Mouse (Mus musculus) liver, embryonic 11.5 days (tissue): ENCODE measurements around the gene Wdr89. TPM values are rescaled to one million over a fixed set of nuclear protein-coding genes. Genes with fewer than 3 reads are reported as not detected.
A peak's percentile ranks its signal among the peaks of the same experiment; 100 is the strongest.
"Not testable (repeated sequence)": the region's sequence is repeated elsewhere in the genome, so short reads cannot be mapped to it uniquely, and the experiment has no call there.

Source experiments
- ATAC-seq: fragments of 200-750 bp; cut with Nextera tagmentation; replicated peaks from 2 replicates; pipeline ENCODE4 v1.8.0; 2017; ENCODE audit warnings: moderate number of reproducible peaks, mild to moderate bottlenecking, moderate TSS enrichment, moderate library complexity; ENCODE audit not compliant: low FRiP score
- DNase-seq: peaks from one replicate; pipeline ENCODE4 v3.0.0-alpha.2; 2017; ENCODE audit warnings: low spot score
- H3K27ac ChIP-seq: fragments of 300-500 bp; sonication (generic); 2 replicates; pipeline ENCODE4 v1.5.1; 2014; ENCODE audit warnings: mild to moderate bottlenecking, low read depth, low read length, control low read depth
- H3K27me3 ChIP-seq: fragments of 300-500 bp; sonication (generic); replicated peaks from 2 replicates; pipeline ENCODE4 v1.6.1; 2014; ENCODE audit warnings: low read length, mixed read lengths; ENCODE audit not compliant: control insufficient read depth, insufficient read depth
- H3K36me3 ChIP-seq: fragments of 300-500 bp; sonication (generic); 2 replicates; pipeline ENCODE4 v1.6.1; 2014; ENCODE audit warnings: mild to moderate bottlenecking, low read length, moderate library complexity, mixed read lengths; ENCODE audit not compliant: control insufficient read depth, insufficient read depth
- H3K4me1 ChIP-seq: fragments of 300-500 bp; sonication (generic); replicated peaks from 2 replicates; pipeline ENCODE4 v1.6.1; 2014; ENCODE audit warnings: low read length, mixed read lengths; ENCODE audit not compliant: control insufficient read depth, insufficient read depth
- H3K4me2 ChIP-seq: fragments of 300-500 bp; sonication (generic); 2 replicates; pipeline ENCODE4 v1.6.1; 2014; ENCODE audit warnings: mild to moderate bottlenecking, control low read depth, moderate library complexity
- H3K4me3 ChIP-seq: fragments of 300-500 bp; sonication (generic); 2 replicates; pipeline ENCODE4 v1.5.1; 2014; ENCODE audit warnings: low read depth, low read length, control low read depth
- H3K9ac ChIP-seq: fragments of 300-500 bp; sonication (generic); 2 replicates; pipeline ENCODE4 v1.6.1; 2014; ENCODE audit warnings: low read depth, low read length, control low read depth
- H3K9me3 ChIP-seq: fragments of 300-500 bp; sonication (generic); 2 replicates; pipeline ENCODE4 v1.6.1; 2016; ENCODE audit warnings: low read length, inconsistent platforms, mixed read lengths; ENCODE audit not compliant: control insufficient read depth
- WGBS: fragments of 180-500 bp; shearing (Covaris S2); extraction: QIAGEN DNeasy Blood & Tissue Kit; methylation state at CpG from one replicate; pipeline ENCODE4 v1.1.7; 2014; 5-methylcytosine and 5-hydroxymethylcytosine counted together
- polyA plus RNA-seq: library from polyadenylated mRNA; unstranded; fragments of >200 nt; fragmentation: Nextera tagmentation; extraction: Ambion mirVana; gene quantifications from 2 replicates; pipeline ENCODE4 v1.2.1, GENCODE M21; 2014

Gene Wdr89
- polyA plus RNA-seq = 16.5 and 17.3 TPM in 2 replicates

DNA sequence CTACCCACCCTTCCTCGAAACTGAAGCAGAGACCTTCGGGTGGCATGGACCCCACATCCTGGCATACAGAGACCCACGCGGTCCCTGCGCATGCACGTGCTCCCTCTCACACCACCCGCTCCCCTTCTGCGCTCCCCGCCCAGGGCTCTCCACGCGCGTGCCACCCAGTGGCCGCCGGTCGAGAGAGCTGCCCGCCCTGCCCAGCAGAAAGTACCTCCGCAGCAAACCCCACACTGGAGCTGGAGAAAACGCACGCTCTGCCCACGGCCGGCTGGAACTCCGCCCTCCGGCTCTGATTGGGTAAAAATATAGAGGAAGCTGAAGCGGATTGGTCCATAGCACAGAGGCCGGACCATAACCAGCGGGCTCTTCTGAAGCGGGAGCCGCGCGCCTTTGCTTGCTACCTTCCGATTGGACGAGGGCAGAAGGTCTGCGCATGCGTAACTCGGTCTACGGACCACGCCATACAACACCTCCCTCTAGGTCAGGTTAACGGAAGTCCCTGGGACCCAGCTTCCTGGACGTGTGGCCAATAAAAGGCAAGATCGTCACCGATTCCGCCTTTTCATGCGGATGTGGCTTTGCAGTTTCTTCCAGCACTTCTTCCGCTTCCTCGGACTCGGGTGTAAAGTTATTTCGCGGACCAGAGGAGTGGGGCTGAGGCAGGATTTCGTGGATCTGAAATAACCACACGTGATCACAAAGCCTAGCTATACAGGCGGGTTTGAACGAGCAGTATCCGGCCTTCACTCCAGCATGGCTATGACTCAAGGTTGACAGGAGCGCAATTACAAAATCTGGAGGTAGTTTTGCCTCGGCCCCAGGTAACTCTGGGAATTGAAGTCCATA lies at the start of gene Wdr89:
Wdr89 (minus strand) TSS at position 280 of the 849 bp plus-strand sequence.
- H3K27ac ChIP-seq = peak within 1 kb of the TSS; percentile 87
- peak within 1 kb of the TSS; percentile 83 for H3K4me2 ChIP-seq
- peak within 1 kb of the TSS; percentile 78 for H3K4me3 ChIP-seq
- ATAC-seq = peak; percentile 97
- peak; percentile 96 for DNase-seq
- WGBS = under 1% methylated on average over 55 of the region's 55 CpGs
- H3K4me1 ChIP-seq = peaks cover 9% of the 10 kb centered on the region
- peak within 1 kb of the TSS; percentile 90 for H3K9ac ChIP-seq
- no peaks in the 10 kb centered on the region for H3K36me3 ChIP-seq
- H3K9me3 ChIP-seq = no peaks in the 10 kb centered on the region
- H3K27me3 ChIP-seq = no peaks in the 10 kb centered on the region

DNA sequence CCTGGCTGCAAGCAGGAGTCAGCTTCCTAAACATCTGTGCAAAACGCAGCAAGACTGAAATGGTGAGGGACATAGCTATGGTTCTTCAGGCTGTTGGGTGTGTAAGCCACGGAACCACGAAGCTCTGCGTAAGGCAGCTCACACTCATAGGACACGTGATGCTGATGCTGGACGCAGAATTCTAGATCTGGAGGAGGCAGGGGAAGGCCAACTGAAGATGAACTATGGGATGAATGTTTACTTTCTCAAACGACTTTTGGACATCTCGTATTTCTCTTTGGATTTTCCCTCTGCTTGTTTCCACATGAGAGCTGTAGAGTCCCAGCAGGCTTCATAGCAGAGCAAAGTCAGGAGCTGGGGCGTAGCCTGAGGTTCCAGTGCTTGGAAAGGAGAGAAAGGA lies 44.3 kb upstream of the Wdr89 start:
- Histone ChIP-seq H3K4me1 (0 out of 2 replicates have a peak, but pooled peaks cover 2% of the 10 kb centered on the region), H3K4me3 (no peak overlapping the region), H3K9me3 (no peaks in the 10 kb centered on the region), H3K27ac (no peak overlapping the region), H3K9ac (no peak overlapping the region), H3K36me3 (no peaks in the 10 kb centered on the region), H3K27me3 (no peaks in the 10 kb centered on the region), H3K4me2 (no peak overlapping the region)
- DNase-seq (no peak), ATAC-seq (no peak)
- 77% methylated on average over 9 of the region's 9 CpGs for WGBS

DNA sequence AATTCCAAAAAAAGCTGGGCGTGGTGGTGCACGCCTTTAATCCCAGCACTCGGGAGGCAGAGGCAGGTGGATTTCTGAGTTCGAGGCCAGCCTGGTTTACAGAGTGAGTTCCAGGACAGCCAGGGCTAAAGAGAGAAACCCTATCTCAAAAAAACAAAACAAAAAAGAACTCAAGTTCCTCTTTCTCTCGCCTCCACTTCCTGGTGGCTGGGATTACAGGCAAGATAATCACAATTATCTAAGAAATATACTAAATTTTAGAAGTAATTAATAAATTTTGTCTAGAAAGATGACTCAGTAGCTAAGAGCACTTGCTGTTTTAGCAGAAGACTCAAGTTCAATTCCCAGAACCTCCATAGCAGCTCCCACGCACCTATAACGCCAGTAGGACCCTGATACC lies 43.6 kb upstream of the Wdr89 start:
- not testable (repeated sequence) for H3K27ac ChIP-seq, H3K9ac ChIP-seq, H3K36me3 ChIP-seq, H3K4me1 ChIP-seq, DNase-seq, H3K27me3 ChIP-seq, H3K4me2 ChIP-seq, H3K4me3 ChIP-seq, H3K9me3 ChIP-seq, ATAC-seq
- 77% methylated on average over 7 of the region's 7 CpGs for WGBS

DNA sequence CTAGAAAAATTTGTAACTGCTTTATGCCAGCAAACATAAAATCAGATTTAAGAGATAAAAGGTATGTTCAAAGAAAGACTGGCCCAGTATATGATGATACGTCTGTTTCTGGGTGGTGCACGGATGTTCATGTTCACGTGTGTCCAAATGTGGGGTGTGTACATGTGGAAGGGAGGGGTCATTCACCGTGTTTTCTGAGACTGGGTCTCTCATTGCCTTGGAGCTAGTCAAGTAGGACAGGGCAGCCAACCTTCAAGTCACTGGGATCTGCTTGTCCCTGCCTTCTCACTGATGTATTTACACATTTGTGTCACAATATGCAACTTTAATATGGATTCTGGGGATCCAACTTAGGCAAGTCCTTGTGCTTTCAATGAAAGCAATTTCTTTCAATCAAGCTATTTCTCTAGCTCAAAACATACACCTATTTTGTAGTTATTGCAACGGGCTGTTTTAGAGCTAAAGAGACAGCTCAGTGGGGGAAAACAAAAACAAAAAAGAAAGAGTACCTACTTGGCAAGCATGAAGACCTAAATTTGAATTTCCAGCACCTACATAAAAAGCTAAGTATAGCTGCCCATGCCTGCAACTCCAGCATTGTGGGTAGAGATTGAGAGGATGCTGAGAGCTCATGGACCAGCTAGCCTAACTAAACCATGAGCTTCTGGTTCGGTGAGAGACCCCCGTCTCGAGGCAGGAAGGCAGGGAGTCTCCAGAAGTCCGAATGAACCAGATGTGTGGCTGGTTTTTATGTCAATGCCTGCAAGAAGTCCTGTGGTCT lies 41.4 kb upstream of the Wdr89 start:
- 84% methylated on average over 9 of the region's 9 CpGs for WGBS

DNA sequence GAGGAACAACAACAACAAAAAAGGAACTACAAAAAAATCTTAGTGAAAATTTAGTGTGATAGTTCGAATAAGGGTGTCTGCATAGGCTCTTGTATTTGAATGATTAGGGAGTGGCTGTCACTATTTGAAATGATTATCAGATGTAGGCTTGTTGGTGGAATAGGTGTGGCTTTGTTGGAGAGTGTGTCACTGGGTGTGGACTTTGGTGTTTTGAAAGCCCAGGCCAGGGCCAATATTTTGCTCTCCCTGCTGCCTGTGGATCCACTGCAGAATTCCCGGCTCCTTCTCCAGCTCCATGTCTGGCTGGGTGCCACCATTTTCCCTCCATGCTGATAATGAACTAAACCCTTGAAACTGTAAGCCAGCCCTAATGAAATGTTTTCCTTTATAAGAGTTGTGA lies 40.2 kb upstream of the Wdr89 start:
- H3K27ac ChIP-seq = no peak overlapping the region
- no peak for DNase-seq
- 79% methylated on average over 2 of the region's 2 CpGs for WGBS
- no peaks in the 10 kb centered on the region for H3K36me3 ChIP-seq
- no peaks in the 10 kb centered on the region for H3K9me3 ChIP-seq
- no peak overlapping the region for H3K4me2 ChIP-seq
- H3K27me3 ChIP-seq = no peaks in the 10 kb centered on the region
- 0 out of 2 replicates have a peak, but pooled peaks cover 2% of the 10 kb centered on the region for H3K4me1 ChIP-seq
- no peak overlapping the region for H3K4me3 ChIP-seq
- no peak overlapping the region for H3K9ac ChIP-seq
- no peak for ATAC-seq

More for the DNA sequence above, 41.4 kb upstream of the Wdr89 start:
- Histone ChIP-seq H3K4me2 (no peak overlapping the region), H3K4me3 (no peak overlapping the region), H3K9ac (no peak overlapping the region), H3K9me3 (no peaks in the 10 kb centered on the region), H3K36me3 (no peaks in the 10 kb centered on the region), H3K4me1 (0 out of 2 replicates have a peak, but pooled peaks cover 2% of the 10 kb centered on the region), H3K27ac (no peak overlapping the region), H3K27me3 (no peaks in the 10 kb centered on the region)
- ATAC-seq (no peak), DNase-seq (no peak)

DNA sequence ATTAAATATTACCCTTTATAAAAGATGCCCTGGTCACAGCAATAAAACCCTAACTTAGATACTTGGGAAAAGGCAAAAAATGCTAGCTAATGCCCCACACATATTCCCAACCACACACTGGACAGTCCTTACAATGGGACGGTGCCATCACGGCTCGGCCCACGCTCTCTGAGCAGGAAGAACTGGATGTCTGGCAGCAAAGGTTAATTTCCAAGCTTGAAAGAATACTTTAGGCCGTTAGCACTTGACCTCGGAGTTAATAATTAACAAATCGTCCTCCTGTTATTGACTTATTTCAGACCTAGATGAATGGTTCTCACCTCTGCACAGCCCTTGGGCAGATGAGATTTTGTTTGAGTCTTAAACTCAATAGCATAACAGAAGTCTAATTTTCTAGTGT lies 37.3 kb upstream of the Wdr89 start:
- Histone ChIP-seq H3K9ac (no peak overlapping the region), H3K36me3 (no peaks in the 10 kb centered on the region), H3K4me3 (no peak overlapping the region), H3K4me1 (0 out of 2 replicates have a peak, but pooled peaks cover 2% of the 10 kb centered on the region), H3K4me2 (no peak overlapping the region), H3K27ac (no peak overlapping the region), H3K9me3 (no peaks in the 10 kb centered on the region), H3K27me3 (no peaks in the 10 kb centered on the region)
- no peak for ATAC-seq
- 78% methylated on average over 7 of the region's 7 CpGs for WGBS
- no peak for DNase-seq

DNA sequence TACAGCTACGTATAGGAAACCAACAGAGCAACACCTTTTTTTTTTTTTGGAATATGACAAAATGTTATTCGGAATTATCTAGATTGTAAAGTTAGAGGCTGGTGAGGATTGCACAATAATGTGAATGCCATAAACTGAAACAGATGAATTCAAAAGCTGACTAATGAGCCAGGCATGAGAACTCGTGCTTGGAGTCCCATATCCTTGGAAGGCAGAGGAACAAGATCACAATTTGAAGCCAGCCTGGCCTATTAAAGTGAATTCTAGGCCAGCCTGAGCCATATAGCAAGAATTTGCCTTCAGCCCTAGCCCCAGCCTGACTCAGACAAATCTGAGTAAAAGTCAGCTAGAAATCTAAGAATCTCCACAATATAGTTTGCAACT lies 33.4 kb upstream of the Wdr89 start:
- DNase-seq (no peak), ATAC-seq (no peak)
- Histone ChIP-seq H3K36me3 (no peaks in the 10 kb centered on the region), H3K27ac (no peak overlapping the region), H3K27me3 (no peaks in the 10 kb centered on the region), H3K4me2 (no peak overlapping the region), H3K4me1 (0 out of 2 replicates have a peak, but pooled peaks cover 2% of the 10 kb centered on the region), H3K9me3 (no peaks in the 10 kb centered on the region), H3K9ac (no peak overlapping the region), H3K4me3 (no peak overlapping the region)
- WGBS = 81% methylated on average over 3 of the region's 3 CpGs

DNA sequence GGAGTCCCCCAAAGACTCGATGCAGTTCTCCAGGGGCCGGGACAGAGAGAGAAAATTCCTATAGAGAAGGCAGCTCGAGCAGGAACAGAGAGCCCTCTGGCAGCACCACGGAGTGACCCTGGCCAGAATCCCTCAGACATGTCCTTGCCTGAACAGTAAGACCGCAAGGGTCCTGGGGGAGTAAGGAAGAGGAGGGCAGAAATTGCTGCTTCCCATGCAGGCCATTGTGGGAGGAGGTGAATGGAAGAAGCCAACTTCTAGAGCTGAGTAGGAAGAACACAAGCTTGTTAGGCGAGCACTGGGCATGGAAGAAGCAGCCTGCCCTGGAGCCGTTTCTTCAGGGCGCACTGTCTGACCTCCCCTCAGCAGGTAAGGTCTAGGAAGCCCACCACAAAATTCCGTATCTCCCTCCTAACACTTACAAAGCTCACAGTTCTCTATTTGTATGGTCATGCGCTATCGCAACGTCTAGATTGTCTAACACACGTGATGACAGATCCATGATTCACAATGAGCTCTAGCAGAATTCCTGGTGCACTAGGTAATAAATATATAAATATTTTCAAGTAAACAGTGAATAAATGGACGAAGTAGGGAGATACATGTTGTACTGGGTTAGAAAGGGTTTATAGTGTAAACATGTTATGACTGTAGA lies 32.9 kb upstream of the Wdr89 start:
- ATAC-seq = no peak
- H3K4me1 ChIP-seq = 0 out of 2 replicates have a peak, but pooled peaks cover 2% of the 10 kb centered on the region
- 67% methylated on average over 14 of the region's 14 CpGs for WGBS
- H3K36me3 ChIP-seq = no peaks in the 10 kb centered on the region
- H3K27ac ChIP-seq = no peak overlapping the region
- no peaks in the 10 kb centered on the region for H3K27me3 ChIP-seq
- 0 out of 2 replicates have a peak overlapping the region, but pooled peaks have one; percentile 5 for H3K9ac ChIP-seq
- no peak overlapping the region for H3K4me3 ChIP-seq
- peak overlapping the region; percentile 38 for H3K4me2 ChIP-seq
- DNase-seq = no peak
- no peaks in the 10 kb centered on the region for H3K9me3 ChIP-seq
